11 mouse cellular contexts compared by ENCODE assay signal in the genomic region with DNA sequence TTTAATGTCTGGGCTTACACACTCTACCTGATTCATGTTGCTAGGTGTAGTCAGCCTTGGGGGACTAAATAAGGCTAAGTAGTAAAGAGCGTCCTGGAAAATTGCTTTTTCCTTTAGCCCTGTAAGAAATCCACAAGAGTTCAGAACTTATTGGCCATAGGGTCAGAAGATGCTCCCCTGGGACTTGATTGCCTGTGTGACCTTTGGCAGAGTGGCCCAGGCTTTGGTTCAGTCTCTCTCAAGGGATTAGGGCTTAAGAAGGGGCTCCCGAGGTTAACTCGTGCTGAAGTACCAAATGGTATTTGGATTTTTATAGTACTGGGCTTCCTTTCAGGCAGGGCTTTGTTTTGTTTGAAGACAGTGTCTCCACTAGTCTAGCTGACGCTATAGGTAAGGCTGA. TPM values are rescaled to one million over a fixed set of nuclear protein-coding genes. Genes with fewer than 3 reads are reported as not detected.
A peak's percentile ranks its signal among the peaks of the same experiment; 100 is the strongest.
DNase-seq lines count a peak whose midpoint lies in the region; ATAC-seq and TF ChIP-seq lines count a peak whose summit lies in the region.
"Had no signal": no experiment of that assay in that cellular context is flagged by ENCODE, and none has a peak within 500 bp of the region (broad histone marks: within the 10 kb centered on the region; RNA-seq: fewer than 3 reads in every experiment).

No protein-coding gene starts in this region.

- H3K4me1 ChIP-seq in cerebellum, adult 2 months (ENCODE audit: control insufficient read depth, insufficient read depth, low read length), result peaks cover 12% of the 10 kb centered on the region
- no peaks in the 10 kb centered on the region; the same call in 1 of the 2 replicates for H3K4me1 ChIP-seq in hindbrain, postnatal 0 days (ENCODE audit: insufficient read depth, low read length)
- H3K4me1 ChIP-seq in thymus, adult 2 months (replicated peaks; ENCODE audit: control insufficient read depth, insufficient read depth, low read length), result peaks cover 5% of the 10 kb centered on the region; the same call in 1 of the 2 replicates

- H3K4me2 ChIP-seq in hindbrain, postnatal 0 days (ENCODE audit: low read depth, low read length), result peak overlapping the region; percentile 83
- peak overlapping the region; percentile 96 for H3K4me2 ChIP-seq in myocyte (ENCODE audit: low read depth)

- no peaks in the 10 kb centered on the region for H3K27me3 ChIP-seq in cerebellum, adult 2 months (ENCODE audit: control insufficient read depth, insufficient read depth, low read length)
- no peaks in the 10 kb centered on the region for H3K27me3 ChIP-seq in hindbrain, postnatal 0 days (ENCODE audit: insufficient read depth, low read length)
- H3K27me3 ChIP-seq in myocyte (ENCODE audit: control insufficient read depth, insufficient read depth, insufficient read length), result no peaks in the 10 kb centered on the region
- no peaks in the 10 kb centered on the region for H3K27me3 ChIP-seq in thymus, adult 2 months (ENCODE audit: control insufficient read depth, insufficient read depth, low read length)
- H3K27me3 ChIP-seq: limb, embryonic 15.5 days had no signal

- H3ac ChIP-seq in myocyte (ENCODE audit: control insufficient read depth, insufficient read length), result no peak overlapping the region

- 60% methylated on average over 4 of the region's 4 CpGs for WGBS in cerebellum, adult 2 months
- 72% methylated on average over 4 of the region's 4 CpGs for WGBS in hindbrain, postnatal 0 days
- 91% methylated on average over 4 of the region's 4 CpGs for WGBS in thymus, adult 2 months

- TF ChIP-seq CTCF in cerebellum, adult 2 months (IDR thresholded peaks at IDR 0.05; ENCODE audit: borderline replicate concordance, insufficient read depth, low read depth, low read length), result no peak
- TF ChIP-seq CTCF in layer of hippocampus, adult 2 months (conservative IDR thresholded peaks at IDR 0.05), result no peak
- TF ChIP-seq CTCF in hindbrain, postnatal 0 days (IDR thresholded peaks at IDR 0.05; ENCODE audit: low read depth), result no peak
- TF ChIP-seq CTCF in thymus, adult 2 months (IDR thresholded peaks at IDR 0.05; ENCODE audit: borderline replicate concordance, control insufficient read depth, extremely low read depth, insufficient read depth, low read length, poor library complexity), result no peak

- no peaks in the 10 kb centered on the region for H3K9me3 ChIP-seq in hindbrain, postnatal 0 days (ENCODE audit: low read length)
- H3K9me3 ChIP-seq: limb, embryonic 15.5 days had no signal

- peak overlapping the region; percentile 79; the same call in 1 of the 2 replicates for H3K9ac ChIP-seq in hindbrain, postnatal 0 days (replicated peaks; ENCODE audit: low read length)

- H3K79me2 ChIP-seq in myocyte (ENCODE audit: control insufficient read depth, insufficient read depth), result peaks cover 38% of the 10 kb centered on the region

- no peak overlapping the region for H3K27ac ChIP-seq in cerebellum, adult 2 months (ENCODE audit: insufficient read depth, low read length)
- H3K27ac ChIP-seq in layer of hippocampus, adult 2 months, result no peak overlapping the region
- H3K27ac ChIP-seq in hindbrain, postnatal 0 days, result no peak overlapping the region
- no peak overlapping the region for H3K27ac ChIP-seq in thymus, adult 2 months (ENCODE audit: control insufficient read depth, insufficient read depth, low read length)
- H3K27ac ChIP-seq: limb, embryonic 15.5 days had no signal

- no peak for ATAC-seq in hindbrain, postnatal 0 days

- peak; percentile 8 for DNase-seq in cerebellum, adult 11-12 months
- DNase-seq in cerebellum, adult 2 months, result no peak
- DNase-seq in layer of hippocampus, adult 2 months (ENCODE audit: low spot score in 2 of 2), result no peak
- no peak for DNase-seq in layer of hippocampus, postnatal 36 days
- no peak for DNase-seq in hindbrain, postnatal 0 days (ENCODE audit: low spot score)
- no peak for DNase-seq in thymus, adult 2 months
- DNase-seq in right cerebral cortex, postnatal 4 days, result no peak
- DNase-seq: cerebellum, postnatal 14 days had no signal

- peaks cover 4% of the 10 kb centered on the region; the same call in 1 of the 2 replicates for H3K36me3 ChIP-seq in hindbrain, postnatal 0 days (ENCODE audit: insufficient read depth, low read length)
- H3K36me3 ChIP-seq in myocyte (ENCODE audit: control insufficient read depth, insufficient read depth), result peaks cover 15% of the 10 kb centered on the region
- H3K36me3 ChIP-seq in thymus, adult 2 months (ENCODE audit: control insufficient read depth, insufficient read depth, low read length), result peaks cover 11% of the 10 kb centered on the region; the same call in 1 of the 2 replicates

- H3K4me3 ChIP-seq in cerebellum, adult 2 months (replicated peaks; ENCODE audit: insufficient read depth, low read depth, low read length), result no peak overlapping the region
- H3K4me3 ChIP-seq in layer of hippocampus, adult 2 months, result peak overlapping the region; percentile 93
- 0 out of 2 replicates have a peak overlapping the region, but pooled peaks have one; percentile 86 for H3K4me3 ChIP-seq in hindbrain, postnatal 0 days (ENCODE audit: low read length)
- peak overlapping the region; percentile 64 for H3K4me3 ChIP-seq in myocyte
- H3K4me3 ChIP-seq in thymus, adult 2 months (ENCODE audit: control insufficient read depth, insufficient read depth, low read length), result no peak overlapping the region

- TF ChIP-seq POLR2A in cerebellum, adult 2 months (IDR thresholded peaks at IDR 0.05; ENCODE audit: borderline replicate concordance, insufficient read depth, low read length), result no peak
- no peak for TF ChIP-seq POLR2A in myocyte (IDR thresholded peaks at IDR 0.05; ENCODE audit: insufficient read length, low read depth)
- no peak for TF ChIP-seq POLR2A in thymus, adult 2 months (IDR thresholded peaks at IDR 0.05; ENCODE audit: control insufficient read depth, extremely low read depth, insufficient read depth, low read length, poor library complexity)

TF ChIP-seq in myocyte, 11 proteins besides CTCF, POLR2A, EP300 and RAD21:
- no peak for TF ChIP-seq MYOG (IDR thresholded peaks at IDR 0.05; ENCODE audit: control insufficient read depth in 1 of 3, insufficient read depth in 1 of 3, insufficient read length in 2 of 3, low read depth in 2 of 3)
- no peak for TF ChIP-seq TCF3 (IDR thresholded peaks at IDR 0.05; ENCODE audit: insufficient read length, low read depth)
- TF ChIP-seq MAX (IDR thresholded peaks at IDR 0.05; ENCODE audit: low read depth), result no peak
- no peak for TF ChIP-seq REST (IDR thresholded peaks at IDR 0.05; ENCODE audit: insufficient read depth, insufficient read length)
- TF ChIP-seq POLR2AphosphoS2 (IDR thresholded peaks at IDR 0.05; ENCODE audit: insufficient read length, low read depth), result no peak
- TF ChIP-seq MYOD1 (IDR thresholded peaks at IDR 0.05; ENCODE audit: control insufficient read depth in 1 of 3, insufficient read length in 2 of 3, low read depth in 2 of 3), result no peak
- TF ChIP-seq SRF (IDR thresholded peaks at IDR 0.05; ENCODE audit: control insufficient read depth, insufficient read length, low read depth), result no peak
- no peak for TF ChIP-seq CEBPB (IDR thresholded peaks at IDR 0.05; ENCODE audit: insufficient read depth, poor library complexity, severe bottlenecking)
- TF ChIP-seq E2F4 (IDR thresholded peaks at IDR 0.05; ENCODE audit: insufficient read depth), result no peak
- TF ChIP-seq TCF12 (IDR thresholded peaks at IDR 0.05; ENCODE audit: insufficient read depth, poor library complexity, severe bottlenecking), result no peak
- no peak for TF ChIP-seq USF1 (IDR thresholded peaks at IDR 0.05; ENCODE audit: low read depth)

RNA-seq across cellular contexts. Expression of a gene that starts 1.7 kb away (rescaled TPM):
- 209 and 211 TPM in 2 replicates for polyA plus RNA-seq in cerebellum, adult 2 months (2012; rRNA removed)
- total RNA-seq in layer of hippocampus, adult 2 months (2021), result 100 to 1,000 TPM; 159 to 179 TPM
- total RNA-seq in layer of hippocampus, postnatal 36 days (2021), result 100 to 1,000 TPM; 174 to 183 TPM
- total RNA-seq in hindbrain, postnatal 0 days (2014; rRNA removed), result 87.8 and 94.2 TPM in 2 replicates
- 208 and 217 TPM in 2 replicates for polyA plus RNA-seq in hindbrain, postnatal 0 days (2015; fragmentation: Nextera tagmentation; extraction: Ambion mirVana)
- 88.5 TPM for polyA plus RNA-seq in myocyte (2012; fragmentation: generic; extraction: Trizol)
- 44.6 and 50.1 TPM in 2 replicates for polyA plus RNA-seq in thymus, adult 2 months (2012; rRNA removed)

RNA-seq across cellular contexts. Expression of a gene that starts 27.8 kb away (rescaled TPM):
- polyA plus RNA-seq in cerebellum, adult 2 months (2012; rRNA removed), result 31.7 and 40.2 TPM in 2 replicates
- total RNA-seq in layer of hippocampus, adult 2 months (2021), result 10 to 100 TPM; 18.7 to 19.6 TPM
- total RNA-seq in layer of hippocampus, postnatal 36 days (2021), result 10 to 100 TPM; 21.6 to 22.0 TPM
- 43.4 and 53.8 TPM in 2 replicates for total RNA-seq in hindbrain, postnatal 0 days (2014; rRNA removed)
- polyA plus RNA-seq in hindbrain, postnatal 0 days (2015; fragmentation: Nextera tagmentation; extraction: Ambion mirVana), result 88.1 and 89.9 TPM in 2 replicates
- polyA plus RNA-seq in myocyte (2012; fragmentation: generic; extraction: Trizol), result 1.3 TPM
- polyA plus RNA-seq in thymus, adult 2 months (2012; rRNA removed), result 5.8 and 6.4 TPM in 2 replicates

RNA-seq across cellular contexts. Expression of a gene that starts 49.1 kb away (rescaled TPM):
- not detected in 2 replicates for polyA plus RNA-seq in cerebellum, adult 2 months (2012; rRNA removed)
- total RNA-seq in layer of hippocampus, adult 2 months (2021), result not detected
- total RNA-seq in layer of hippocampus, postnatal 36 days (2021), result under 1 TPM in 1 of 2 experiments, not detected in 1; 0.20 TPM
- total RNA-seq in hindbrain, postnatal 0 days (2014; rRNA removed), result not detected in 2 replicates
- polyA plus RNA-seq in hindbrain, postnatal 0 days (2015; fragmentation: Nextera tagmentation; extraction: Ambion mirVana), result 0.09 TPM in 1 of 2 replicates, not detected in the other
- polyA plus RNA-seq in myocyte (2012; fragmentation: generic; extraction: Trizol), result not detected
- polyA plus RNA-seq in thymus, adult 2 months (2012; rRNA removed), result 1.3 and 1.9 TPM in 2 replicates
- total RNA-seq: gastrocnemius, postnatal 4 days had no signal
- polyA plus RNA-seq: limb, embryonic 15.5 days had no signal

Comparison
In these comparisons a context has a peak if more than half of its experiments do, and no peak if none do; other contexts are left out.
1. H3K4me3 ChIP-seq: peak in layer of hippocampus, adult 2 months (single experiment), hindbrain, postnatal 0 days (single experiment) and myocyte (single experiment); none in cerebellum, adult 2 months (single experiment) and thymus, adult 2 months (single experiment).